Mouse (Mus musculus) T-helper 1 cell (primary cell): ENCODE results near the gene Gm3411.
"Not testable (repeated sequence)": the region's sequence is repeated elsewhere in the genome, so short reads cannot be mapped to it uniquely, and the experiment has no call there.

Source experiments
- in situ Hi-C: fragments of 300-600 bp; cut with MboI, MseI; formaldehyde crosslinking; loops from one replicate; pipeline ENCODE4 v1.15.1; 2025; ENCODE audit warnings: high pct_unique_total_duplicates

Gm3411 gene

DNA sequence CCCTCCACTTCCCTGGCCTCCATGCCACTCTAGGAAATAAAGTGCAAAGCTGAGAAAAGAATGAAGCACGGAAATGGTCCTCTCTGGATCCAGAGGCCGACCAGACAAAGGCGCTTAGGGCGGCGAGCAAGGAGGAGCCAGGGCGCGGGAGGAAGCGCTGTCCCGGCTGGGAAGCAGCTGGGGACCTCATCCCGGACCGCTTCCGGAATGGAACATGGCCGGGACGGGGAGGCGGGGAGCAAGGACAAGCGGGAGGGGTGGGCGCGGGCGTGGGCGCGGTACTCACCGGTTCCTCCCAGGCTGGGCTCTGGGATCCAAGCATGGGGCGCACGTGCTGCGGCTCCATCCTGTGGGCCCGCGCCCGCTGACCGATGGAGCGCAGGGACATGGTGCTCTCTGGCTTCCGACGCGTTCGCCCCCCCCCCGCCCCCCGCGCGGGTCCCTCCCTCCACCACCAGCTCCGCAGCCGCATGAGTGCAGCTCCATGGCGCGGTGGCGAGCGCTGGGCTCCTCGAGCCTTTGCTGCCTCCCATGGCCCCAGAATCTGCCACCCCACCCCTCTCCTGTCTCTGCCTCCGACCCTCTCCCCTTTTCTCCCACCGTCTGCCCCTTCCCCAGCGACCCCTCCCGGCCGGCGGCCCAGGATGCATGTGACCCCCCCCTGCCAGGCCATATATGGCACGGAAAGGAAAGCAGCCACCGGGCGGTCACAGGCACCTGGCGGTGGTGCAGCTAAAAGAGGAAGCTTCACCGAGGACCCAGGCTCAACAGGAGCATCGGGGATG, at the start of gene Gm3411:
TSS of gene Gm3411 (minus strand) at position 320 of the 785 bp plus-strand sequence.
- in situ Hi-C loops = loop anchor here (25.0 kb wide), 1 partner anchor 1875 kb away; the partner anchor contains the start of gene Gm3164

DNA sequence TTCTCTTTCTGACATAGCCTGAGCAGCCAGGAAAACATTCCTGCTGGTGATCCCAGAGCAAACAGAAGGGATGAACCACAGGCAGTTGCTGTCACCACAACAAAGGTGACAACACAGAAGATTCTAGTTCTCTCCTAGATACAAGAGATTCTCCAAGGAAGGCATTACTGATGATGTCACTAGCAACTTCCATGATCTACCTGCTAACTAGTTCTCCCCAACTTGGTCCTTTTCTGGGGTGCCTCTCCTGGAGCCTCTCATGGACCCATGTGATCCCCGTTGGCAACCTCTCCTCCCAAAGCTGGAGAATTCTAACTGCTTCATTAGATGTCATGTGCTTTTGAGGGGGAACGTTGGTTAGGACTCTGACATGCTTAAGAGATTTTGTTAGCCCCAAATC, 17.7 kb upstream of the Gm3411 start, which contains the start of gene Gm21103:
TSS of gene Gm21103 (minus strand) at position 101 of the 400 bp plus-strand sequence.
- in situ Hi-C loops = loop anchor here (5.0 to 25.0 kb wide), 6 partner anchors 333 to 1750 kb away; partner anchors contain the start of genes Gm3047, Gm8159 and Gm8374

DNA sequence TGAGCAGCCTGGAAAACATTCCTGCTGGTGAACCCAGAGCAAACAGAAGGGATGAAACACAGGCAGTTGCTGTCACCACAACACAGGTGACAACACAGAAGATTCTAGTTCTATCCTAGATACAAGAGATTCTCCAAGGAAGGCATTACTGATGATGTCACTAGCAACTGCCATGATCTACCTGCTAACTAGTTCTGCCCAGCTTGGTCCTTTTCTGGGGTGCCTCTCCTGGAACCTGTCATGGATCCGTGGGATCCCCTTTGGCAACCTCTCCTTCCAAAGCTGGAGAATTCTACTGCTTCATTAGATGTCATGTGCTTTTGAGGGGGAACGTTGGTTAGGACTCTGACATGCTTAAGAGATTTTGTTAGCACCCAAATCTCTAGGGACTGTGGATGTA, 67.9 kb downstream of the Gm3411 start, which contains the start of gene Gm21560:
TSS of gene Gm21560 (minus strand) at position 101 of the 400 bp plus-strand sequence.
- in situ Hi-C loops = not testable (repeated sequence)
